Mouse (Mus musculus) adrenal gland, postnatal 10 days (tissue): ENCODE data around the gene Slit3. TPM values are rescaled to one million over a fixed set of nuclear protein-coding genes. Genes with fewer than 3 reads are reported as not detected.

Experiments used
- DNase-seq: peaks from one replicate; pipeline ENCODE4 v3.0.0; 2021; ENCODE audit warnings: mixed read lengths
- total RNA-seq, 2 experiments: library from RNA; stranded (reverse); gene quantifications; 2 replicates each; pipeline ENCODE4 v1.2.3; 2021

Gene Slit3
- total RNA-seq, 2 experiments from 2014 or later, result 36.9 to 45.0 TPM

DNA sequence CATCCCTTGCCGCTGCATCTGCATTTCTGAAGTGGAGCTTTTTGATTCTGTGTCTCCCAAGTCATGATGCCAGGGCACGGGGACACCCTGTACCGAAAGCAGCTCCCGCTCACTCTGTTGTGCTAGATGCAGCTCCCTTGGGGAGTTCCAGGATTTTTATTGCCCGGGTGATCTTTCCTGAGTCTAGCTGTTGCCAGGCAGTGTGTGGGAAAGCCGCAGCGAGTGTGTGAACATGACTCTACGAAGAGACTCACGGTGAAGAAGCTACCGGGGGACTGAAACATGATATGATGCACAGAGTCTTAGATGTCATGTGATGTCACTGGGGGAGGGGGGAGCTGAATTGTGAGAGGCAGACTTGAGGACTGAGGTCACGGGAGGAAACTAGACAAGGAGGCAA lies 518.4 kb downstream of the Slit3 start:
- DNase-seq, result no peak

DNA sequence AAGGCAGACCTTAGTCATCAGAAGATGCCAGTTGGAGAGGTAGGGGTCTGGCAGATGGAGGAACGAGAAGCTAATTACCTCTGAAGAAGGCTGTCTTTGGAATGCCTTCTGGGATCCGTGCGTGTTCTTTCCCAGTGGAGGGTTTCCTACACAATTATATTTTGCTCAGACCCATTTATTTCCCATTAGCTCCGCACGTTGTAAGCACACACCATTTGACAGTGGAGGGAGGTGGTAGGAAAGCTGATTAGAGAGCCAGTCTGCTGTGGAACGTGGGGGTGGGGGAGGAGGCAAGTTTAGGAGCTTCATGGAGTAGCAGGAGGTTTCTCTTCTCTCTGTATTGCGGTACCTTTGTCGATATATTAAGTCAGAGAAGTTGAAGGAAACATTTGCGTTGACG lies 530.3 kb downstream of the Slit3 start:
- DNase-seq, result no peak

DNA sequence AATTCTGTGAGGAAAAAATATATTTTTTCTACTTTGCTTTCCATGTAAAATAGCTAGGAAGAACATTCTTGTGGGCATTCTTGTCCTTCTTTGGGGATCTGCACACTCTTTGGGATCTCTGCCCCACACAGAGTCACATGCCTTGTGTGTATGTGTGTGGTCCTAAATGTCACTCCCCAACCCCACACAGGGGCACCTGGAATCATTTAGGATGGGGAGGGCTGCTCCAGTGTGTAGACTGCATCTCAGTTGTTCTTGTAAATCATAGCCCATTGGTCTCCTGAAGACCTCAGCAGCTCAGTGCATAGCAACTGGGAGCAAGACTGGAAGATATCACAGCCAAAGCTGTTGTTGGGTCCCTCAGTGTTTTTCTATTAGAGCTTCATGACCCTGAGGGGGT lies 534.8 kb downstream of the Slit3 start:
- no peak for DNase-seq

- DNase-seq, result no peak
These were observed 536.6 kb downstream of the Slit3 start for GRCm38 (mm10) chr11:35657582-35657981.

GRCm38 (mm10) chr11:35660967-35661366 lies 539.9 kb downstream of the Slit3 start:
- no peak for DNase-seq

DNA sequence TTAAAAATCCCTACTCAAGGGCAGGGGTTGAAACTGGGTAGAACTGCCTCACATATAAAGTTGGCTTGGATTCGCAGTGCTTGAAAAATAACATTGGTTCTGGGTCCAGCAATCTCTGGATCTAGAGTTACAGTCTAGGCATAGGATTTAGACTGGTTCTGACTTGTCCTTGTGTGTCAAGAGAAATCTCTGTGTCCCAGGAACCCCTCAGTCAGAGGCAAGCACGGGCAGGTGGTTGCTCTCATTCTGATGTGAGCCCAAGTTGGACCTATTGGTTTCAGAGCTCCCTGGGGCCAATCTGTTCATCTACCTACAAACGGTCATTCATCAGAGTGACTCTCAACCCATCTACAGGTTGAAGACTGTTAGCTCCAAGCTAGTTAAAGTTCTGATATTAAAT lies 541.9 kb downstream of the Slit3 start:
- no peak for DNase-seq

- no peak for DNase-seq
These were observed 542.6 kb downstream of the Slit3 start for GRCm38 (mm10) chr11:35663661-35664060.

DNA sequence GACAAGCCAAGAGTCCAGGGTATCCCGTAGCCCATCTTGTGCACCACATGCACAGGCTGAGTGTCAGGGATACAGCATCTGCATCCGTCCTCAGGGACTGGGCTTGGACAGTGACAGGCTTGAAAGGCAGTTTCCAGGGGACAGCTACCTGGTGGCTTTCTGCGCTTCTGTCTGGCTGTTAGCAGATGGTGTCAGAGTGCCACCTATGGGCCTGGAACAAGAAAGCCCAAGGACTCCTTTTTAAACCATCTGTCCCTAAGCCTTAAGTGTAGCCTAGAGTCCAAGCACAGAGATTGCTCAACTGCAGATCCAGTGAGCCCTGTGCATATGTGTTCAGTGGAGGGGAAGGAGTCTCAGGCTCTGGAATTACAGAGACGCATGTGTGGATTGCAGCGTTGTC lies 544.0 kb downstream of the Slit3 start:
- DNase-seq, result peak; percentile 36

GRCm38 (mm10) chr11:35667428-35667827 lies 546.4 kb downstream of the Slit3 start:
- DNase-seq, result peak; percentile 45

GRCm38 (mm10) chr11:35668138-35668537 lies 547.1 kb downstream of the Slit3 start:
- peak; percentile 75 for DNase-seq

- no peak for DNase-seq
These were observed 547.7 kb downstream of the Slit3 start for GRCm38 (mm10) chr11:35668750-35669149.

- no peak for DNase-seq
These were observed 548.5 kb downstream of the Slit3 start for GRCm38 (mm10) chr11:35669536-35669935.

- no peak for DNase-seq
These were observed 549.2 kb downstream of the Slit3 start for GRCm38 (mm10) chr11:35670181-35670580.

DNA sequence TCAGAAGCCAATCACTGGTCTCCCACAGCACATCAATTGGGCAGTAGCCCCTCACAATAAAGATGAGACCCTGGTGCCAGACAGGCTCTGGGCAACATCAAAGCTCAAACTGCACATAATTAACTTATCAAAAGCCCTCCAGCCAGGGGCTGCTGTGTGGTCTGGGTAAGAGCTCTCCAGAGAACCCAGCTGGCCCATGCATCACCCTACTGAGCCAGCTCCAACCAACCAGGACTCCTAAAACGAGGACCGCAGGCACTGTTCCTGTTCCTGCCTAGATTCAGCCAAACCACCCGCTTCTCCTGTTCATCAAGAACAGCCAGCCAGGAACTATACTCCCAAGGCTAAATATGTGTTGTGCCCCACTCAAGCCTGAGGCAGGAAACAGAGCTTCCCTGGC lies 549.7 kb downstream of the Slit3 start:
- no peak for DNase-seq

GRCm38 (mm10) chr11:35673050-35673449 lies 552.0 kb downstream of the Slit3 start:
- no peak for DNase-seq

DNA sequence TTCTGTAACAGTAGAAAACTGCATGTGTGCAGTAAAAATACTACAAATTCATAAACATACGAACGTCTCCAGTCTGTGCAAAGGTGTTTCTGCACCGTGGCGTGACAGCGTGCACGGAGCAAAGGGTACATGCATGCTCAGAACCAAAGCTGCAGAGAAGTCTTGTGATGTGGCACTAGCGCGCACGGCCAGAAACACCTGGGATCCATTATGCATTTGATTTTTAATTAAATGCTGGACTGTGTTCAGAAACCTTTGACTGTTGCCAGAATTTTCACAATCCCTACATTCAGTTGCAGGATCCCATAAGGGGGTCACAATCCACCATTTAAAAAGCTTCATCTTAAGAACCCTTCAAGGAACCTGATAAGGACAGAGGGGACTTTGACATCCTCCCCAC lies 553.2 kb downstream of the Slit3 start:
- no peak for DNase-seq

GRCm38 (mm10) chr11:35676744-35677143 lies 555.7 kb downstream of the Slit3 start:
- no peak for DNase-seq

- DNase-seq, result no peak
These were observed 559.0 kb downstream of the Slit3 start for GRCm38 (mm10) chr11:35679976-35680375.

GRCm38 (mm10) chr11:35687316-35687715 lies 566.3 kb downstream of the Slit3 start:
- no peak for DNase-seq

DNA sequence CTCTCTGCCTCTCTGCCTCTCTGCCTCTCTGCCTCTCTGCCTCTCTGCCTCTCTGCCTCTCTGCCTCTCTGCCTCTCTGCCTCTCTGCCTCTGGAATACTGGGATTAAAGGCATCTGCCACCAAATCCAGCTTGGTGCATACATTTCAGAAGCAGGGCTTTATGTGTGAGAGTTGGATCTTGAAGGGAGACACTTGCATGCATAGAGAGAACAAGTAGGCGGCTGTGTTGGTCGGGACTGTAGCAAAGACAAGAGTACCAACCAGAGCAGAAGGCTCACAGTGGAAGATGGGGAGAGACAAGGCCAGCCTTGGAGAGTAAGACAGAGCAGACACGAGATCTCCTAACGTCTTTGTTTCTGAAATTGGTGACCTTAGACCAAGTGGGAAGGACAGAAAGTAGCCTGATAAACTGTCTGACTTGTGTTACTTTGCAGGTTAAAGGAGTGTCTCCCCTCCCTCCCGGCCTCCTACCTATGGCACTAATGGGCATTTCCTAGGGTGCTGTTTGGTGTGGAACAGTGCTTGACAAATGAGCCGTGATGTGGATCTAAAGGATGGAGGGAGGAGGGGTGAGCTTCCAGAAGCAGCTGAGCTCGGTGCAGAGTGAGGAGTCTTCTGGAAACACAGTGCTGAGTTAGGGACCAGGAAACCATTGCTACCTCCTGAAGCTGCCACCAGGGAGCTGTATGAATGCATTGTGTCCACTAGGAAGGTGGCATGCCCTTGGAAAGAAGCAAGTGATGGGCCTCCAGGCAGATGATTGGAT lies 569.7 kb downstream of the Slit3 start:
- no peak for DNase-seq

DNA sequence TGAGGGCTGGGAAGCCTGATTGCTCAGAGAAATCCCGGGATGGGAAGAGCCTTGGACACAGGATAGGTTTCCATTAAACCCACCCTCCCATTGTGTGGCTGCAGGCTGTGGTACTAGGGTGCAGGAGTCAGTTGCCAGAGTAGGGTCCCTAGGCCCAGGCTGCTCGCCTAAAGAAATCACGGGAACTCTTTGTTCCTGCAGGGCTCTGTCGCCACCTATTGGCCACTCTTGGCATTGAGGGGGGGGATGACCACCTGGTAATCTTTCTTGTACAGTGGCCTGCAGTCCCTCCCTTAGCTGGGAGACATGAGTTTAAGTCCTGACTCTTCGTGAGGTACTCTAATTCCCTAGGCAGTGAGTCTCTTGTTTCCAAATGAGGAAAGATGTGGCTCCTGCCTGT lies 572.1 kb downstream of the Slit3 start:
- DNase-seq, result peak; percentile 74

DNA sequence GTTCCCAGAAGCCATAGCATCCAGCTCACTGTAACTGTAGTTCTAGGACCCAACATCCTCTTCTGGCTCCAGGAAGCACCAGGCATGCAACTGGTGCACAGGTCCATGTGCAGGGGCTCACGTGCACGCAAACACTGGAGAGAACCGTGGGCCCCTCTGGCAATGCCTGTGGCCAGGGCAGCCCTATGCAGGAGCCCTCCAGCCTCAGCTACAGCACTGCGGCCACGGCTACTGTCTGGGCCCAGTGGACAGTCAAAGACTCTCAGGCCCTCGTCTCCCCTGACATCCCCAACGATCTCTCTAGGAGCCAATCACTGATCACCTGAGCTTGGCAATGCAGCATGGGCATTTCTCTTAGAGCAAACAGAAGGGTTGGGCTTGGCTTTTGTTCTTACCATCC lies 572.6 kb downstream of the Slit3 start:
- DNase-seq, result no peak

- DNase-seq, result no peak
These were observed 576.5 kb downstream of the Slit3 start for GRCm38 (mm10) chr11:35697476-35697875.

DNA sequence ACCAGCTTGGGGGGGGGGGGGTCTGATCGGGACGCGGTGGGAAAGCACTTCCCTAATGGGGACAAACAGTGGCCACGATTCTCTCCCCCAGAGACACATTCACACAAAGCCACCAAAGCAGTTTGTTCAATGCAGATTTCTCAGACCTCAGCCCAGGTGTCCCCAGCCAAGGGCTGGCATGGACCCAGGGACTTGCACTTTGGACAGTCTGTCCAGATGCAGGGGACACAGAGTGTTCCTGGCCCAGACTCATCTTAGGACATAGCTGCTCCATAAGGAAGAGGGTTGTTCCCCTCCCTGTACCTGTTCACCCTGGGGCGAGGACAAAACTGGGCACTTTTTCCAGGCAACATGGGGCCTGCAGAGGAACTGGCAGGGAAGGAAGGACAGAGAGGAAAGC lies 577.9 kb downstream of the Slit3 start:
- DNase-seq, result peak; percentile 29

GRCm38 (mm10) chr11:35703471-35703870 lies 582.4 kb downstream of the Slit3 start:
- no peak for DNase-seq
